Mouse (Mus musculus): Measurements from ENCODE around the gene Scamp5.

DNA sequence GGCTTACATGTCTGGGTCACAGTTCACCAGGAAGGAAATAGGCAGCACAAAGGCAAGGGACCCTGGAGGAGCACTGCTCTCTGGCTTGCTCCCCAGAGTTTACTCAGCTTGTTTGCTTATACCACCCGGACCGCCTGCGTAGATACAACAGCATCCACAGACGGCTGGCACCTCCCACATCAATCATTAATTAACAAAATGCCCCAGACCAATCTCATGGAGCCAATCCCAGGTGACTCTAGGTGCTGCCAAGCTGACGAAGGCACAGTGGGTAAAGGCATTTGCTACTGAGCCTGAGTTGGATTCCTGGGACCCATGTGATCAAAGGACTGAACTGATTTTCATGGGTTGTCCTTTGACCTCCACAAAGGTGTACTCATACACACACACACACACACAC lies 29.4 kb upstream of the Scamp5 start:
- no peak for TF ChIP-seq CTCF (IDR thresholded peaks at IDR 0.05; ENCODE audit: borderline replicate concordance, insufficient read depth, low read depth, low read length)
- TF ChIP-seq POLR2A (IDR thresholded peaks at IDR 0.05; ENCODE audit: borderline replicate concordance, insufficient read depth, low read length), result no peak

Measured in cerebellum, adult 2 months (tissue).